Mouse (Mus musculus) layer of hippocampus, adult 11-12 months (tissue): Measurements from ENCODE around the gene Chst15.

Source experiments
- DNase-seq: peaks from one replicate; pipeline ENCODE4 v3.0.0; 2022; ENCODE audit warnings: low spot score

The Chst15 gene

GRCm38 (mm10) chr7:132299661-132300210, 17.3 kb downstream of the Chst15 start:
- DNase-seq = no peak

- DNase-seq = no peak
These were observed 18.5 kb downstream of the Chst15 start for GRCm38 (mm10) chr7:132298412-132298990.

- DNase-seq = no peak
These were observed 20.2 kb downstream of the Chst15 start for GRCm38 (mm10) chr7:132296661-132297443.

GRCm38 (mm10) chr7:132296132-132296531, 20.9 kb downstream of the Chst15 start:
- DNase-seq = no peak

GRCm38 (mm10) chr7:132287340-132287664, 29.7 kb downstream of the Chst15 start:
- DNase-seq = no peak

GRCm38 (mm10) chr7:132286630-132287339, 30.2 kb downstream of the Chst15 start:
- DNase-seq = no peak

GRCm38 (mm10) chr7:132284795-132285194, 32.2 kb downstream of the Chst15 start:
- DNase-seq = peak; percentile 78

- peak; percentile 66 for DNase-seq
These were observed 32.8 kb downstream of the Chst15 start for GRCm38 (mm10) chr7:132284048-132284737.

- DNase-seq = no peak
These were observed 34.5 kb downstream of the Chst15 start for GRCm38 (mm10) chr7:132282576-132282975.

- DNase-seq = no peak
These were observed 34.9 kb downstream of the Chst15 start for GRCm38 (mm10) chr7:132282161-132282560.

GRCm38 (mm10) chr7:132281753-132282152, 35.3 kb downstream of the Chst15 start:
- no peak for DNase-seq

- no peak for DNase-seq
These were observed 38.4 kb downstream of the Chst15 start for GRCm38 (mm10) chr7:132278658-132279057.

GRCm38 (mm10) chr7:132276287-132276686, 40.7 kb downstream of the Chst15 start:
- DNase-seq = no peak

GRCm38 (mm10) chr7:132273741-132274513, 43.1 kb downstream of the Chst15 start:
- DNase-seq = no peak

- DNase-seq = no peak
These were observed 44.0 kb downstream of the Chst15 start for GRCm38 (mm10) chr7:132272984-132273383.

GRCm38 (mm10) chr7:132270364-132270763, 46.7 kb downstream of the Chst15 start:
- no peak for DNase-seq

GRCm38 (mm10) chr7:132269661-132270060, 47.4 kb downstream of the Chst15 start:
- no peak for DNase-seq

- DNase-seq = no peak
These were observed 49.1 kb downstream of the Chst15 start for GRCm38 (mm10) chr7:132267721-132268498.

GRCm38 (mm10) chr7:132264763-132265162, 52.3 kb downstream of the Chst15 start:
- DNase-seq = no peak

GRCm38 (mm10) chr7:132263186-132263585, 53.8 kb downstream of the Chst15 start:
- no peak for DNase-seq

- DNase-seq = no peak
These were observed 54.3 kb downstream of the Chst15 start for GRCm38 (mm10) chr7:132262696-132263095.
